Mouse (Mus musculus) heart, adult 2 months (tissue): ENCODE measurements at regions not wholly inside any gene's neighbourhood (a gene's known extent, or its start where the extent isn't known, plus 50 kb on each side); places are given as distances from the start of the nearest gene placed in this dataset.

Experiments
- CTCF ChIP-seq: fragments of 200-600 bp; IDR thresholded peaks from 2 replicates; pipeline ENCODE4 v1.8.1; 2022; ENCODE audit warnings: antibody characterized with exemption, mild to moderate bottlenecking, moderate library complexity
- POLR2A ChIP-seq: fragments of 200-500 bp; IDR thresholded peaks from 2 replicates; pipeline ENCODE4 v1.6.1; 2011; ENCODE audit warnings: mild to moderate bottlenecking, low read depth, low read length, control low read depth; ENCODE audit not compliant: insufficient read depth

DNA sequence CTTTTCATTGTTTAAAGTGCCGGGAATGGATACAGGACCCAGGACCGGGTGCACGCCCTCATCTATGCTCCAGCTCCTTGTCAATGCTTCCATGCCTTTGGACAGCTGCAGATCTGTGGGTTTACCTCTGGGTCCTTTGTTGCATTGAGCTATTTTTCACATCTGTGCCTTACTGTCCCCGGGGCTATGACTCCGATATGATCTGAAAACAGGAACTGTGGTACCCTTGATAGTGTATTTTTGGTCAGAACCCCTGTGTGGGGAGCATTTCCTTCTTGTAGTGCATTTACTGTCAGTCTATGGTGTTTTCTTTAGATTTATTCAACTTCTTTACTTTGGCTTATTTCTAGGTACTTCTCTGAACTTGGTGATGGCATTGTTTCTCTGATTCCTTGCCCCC is 76.3 kb downstream of the Pthlh start:
- TF ChIP-seq CTCF (no peak), POLR2A (no peak)
